Mouse (Mus musculus) neural tube, embryonic 12.5 days (tissue): ENCODE measurements at regions not wholly inside any gene's neighbourhood (a gene's known extent, or its start where the extent isn't known, plus 50 kb on each side); places are given as distances from the start of the nearest gene placed in this dataset.

Experiments used
- ATAC-seq: fragments of 200-750 bp; cut with Nextera tagmentation; 2 replicates; pipeline ENCODE4 v1.8.0; 2017; ENCODE audit warnings: low read depth, mild to moderate bottlenecking, moderate TSS enrichment, moderate library complexity; ENCODE audit not compliant: low FRiP score
- H3K27ac ChIP-seq: fragments of 300-500 bp; sonication (generic); 2 replicates; pipeline ENCODE4 v1.5.1; 2016
- H3K27me3 ChIP-seq: fragments of 300-500 bp; sonication (generic); replicated peaks from 2 replicates; pipeline ENCODE4 v1.6.1; 2016; ENCODE audit warnings: mild to moderate bottlenecking
- H3K36me3 ChIP-seq: fragments of 300-500 bp; sonication (generic); 2 replicates; pipeline ENCODE4 v1.6.1; 2016; ENCODE audit warnings: mild to moderate bottlenecking
- H3K4me1 ChIP-seq: fragments of 300-500 bp; sonication (generic); 2 replicates; pipeline ENCODE4 v1.6.1; 2016
- H3K4me2 ChIP-seq: fragments of 300-500 bp; sonication (generic); replicated peaks from 2 replicates; pipeline ENCODE4 v1.6.1; 2016; ENCODE audit warnings: mild to moderate bottlenecking
- H3K4me3 ChIP-seq: fragments of 300-500 bp; sonication (generic); 2 replicates; pipeline ENCODE4 v1.5.1; 2016
- H3K9ac ChIP-seq: fragments of 300-500 bp; sonication (generic); 2 replicates; pipeline ENCODE4 v1.6.1; 2016; ENCODE audit warnings: mild to moderate bottlenecking
- H3K9me3 ChIP-seq: fragments of 300-500 bp; sonication (generic); 2 replicates; pipeline ENCODE4 v1.6.1; 2016; ENCODE audit warnings: mild to moderate bottlenecking
- WGBS: fragments of 180-500 bp; shearing (Covaris S2); methylation state at CpG from one replicate; pipeline ENCODE4 v1.1.7; 2016; 5-methylcytosine and 5-hydroxymethylcytosine counted together

GRCm38 (mm10) chr1:184291129-184291528, 257.0 kb upstream of the 1700056E22Rik start:
- Histone ChIP-seq H3K27me3 (no peaks in the 10 kb centered on the region), H3K4me1 (no peaks in the 10 kb centered on the region), H3K4me3 (no peak overlapping the region), H3K27ac (no peak overlapping the region), H3K4me2 (no peak overlapping the region), H3K36me3 (no peaks in the 10 kb centered on the region), H3K9ac (no peak overlapping the region), H3K9me3 (no peaks in the 10 kb centered on the region)
- WGBS: 88% methylated on average over 7 of the region's 7 CpGs
- no peak for ATAC-seq

GRCm38 (mm10) chr1:184289733-184290416, 255.8 kb upstream of the 1700056E22Rik start:
- 64% methylated on average over 7 of the region's 7 CpGs for WGBS
- no peak overlapping the region for H3K4me2 ChIP-seq
- no peak for ATAC-seq

DNA sequence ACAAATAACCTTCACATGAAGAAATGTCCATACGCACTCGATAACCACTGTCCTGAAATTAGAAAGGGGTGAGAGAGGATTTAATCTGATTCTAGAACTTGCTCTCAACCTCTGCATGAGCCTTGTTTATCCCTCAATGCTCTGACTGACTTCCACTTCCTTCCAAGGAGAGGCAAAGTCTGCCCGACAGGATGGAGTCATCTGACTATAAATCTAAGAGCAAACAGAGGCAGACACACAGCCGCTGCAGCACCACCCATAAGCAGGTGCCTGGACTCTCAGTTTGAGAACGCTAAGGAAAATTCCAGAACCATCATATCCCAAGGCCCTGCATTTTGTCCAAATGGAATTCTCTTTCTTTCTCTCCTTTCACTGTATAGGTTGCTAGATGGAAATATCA, 247.7 kb upstream of the 1700056E22Rik start:
- 68% methylated on average over 5 of the region's 5 CpGs for WGBS

More at GRCm38 (mm10) chr1:184289733-184290416, 255.8 kb upstream of the 1700056E22Rik start:
- no peaks in the 10 kb centered on the region for H3K4me1 ChIP-seq
- no peaks in the 10 kb centered on the region for H3K9me3 ChIP-seq
- no peaks in the 10 kb centered on the region for H3K36me3 ChIP-seq
- no peak overlapping the region for H3K9ac ChIP-seq
- H3K4me3 ChIP-seq: no peak overlapping the region
- H3K27me3 ChIP-seq: no peaks in the 10 kb centered on the region
- H3K27ac ChIP-seq: no peak overlapping the region

GRCm38 (mm10) chr1:184279263-184279662, 245.2 kb upstream of the 1700056E22Rik start:
- no peak for ATAC-seq
- Histone ChIP-seq H3K4me3 (no peak overlapping the region), H3K36me3 (no peaks in the 10 kb centered on the region), H3K9ac (no peak overlapping the region), H3K4me1 (no peaks in the 10 kb centered on the region), H3K27me3 (no peaks in the 10 kb centered on the region), H3K27ac (no peak overlapping the region), H3K9me3 (no peaks in the 10 kb centered on the region), H3K4me2 (no peak overlapping the region)
- WGBS: 67% methylated on average over 10 of the region's 10 CpGs

More for the DNA sequence above, 247.7 kb upstream of the 1700056E22Rik start:
- no peaks in the 10 kb centered on the region for H3K36me3 ChIP-seq
- no peak for ATAC-seq
- H3K4me3 ChIP-seq: no peak overlapping the region
- H3K9ac ChIP-seq: no peak overlapping the region
- no peaks in the 10 kb centered on the region for H3K9me3 ChIP-seq
- no peaks in the 10 kb centered on the region for H3K4me1 ChIP-seq
- H3K27ac ChIP-seq: no peak overlapping the region
- H3K4me2 ChIP-seq: no peak overlapping the region
- H3K27me3 ChIP-seq: no peaks in the 10 kb centered on the region

DNA sequence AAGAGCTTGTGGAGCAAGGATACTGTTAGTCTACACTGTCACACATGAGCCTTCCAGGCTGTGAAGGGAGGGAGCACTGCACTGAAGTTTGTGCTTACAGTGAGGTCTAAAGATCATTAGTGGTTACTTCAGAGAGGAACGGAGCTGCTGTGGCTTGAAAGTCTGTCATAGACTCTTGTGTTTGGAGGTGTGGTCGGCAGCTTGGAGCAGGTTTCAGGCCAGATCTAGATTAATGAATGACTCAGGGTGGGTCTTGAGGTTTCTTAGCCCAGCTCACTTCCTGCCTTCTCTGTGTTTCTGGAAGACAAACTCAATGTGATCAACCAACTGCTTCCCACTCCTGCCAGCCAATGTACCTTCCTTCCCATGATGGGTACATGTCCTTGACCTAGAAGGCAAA, 242.9 kb upstream of the 1700056E22Rik start:
- no peaks in the 10 kb centered on the region for H3K36me3 ChIP-seq
- H3K27ac ChIP-seq: no peak overlapping the region
- no peak for ATAC-seq
- no peaks in the 10 kb centered on the region for H3K27me3 ChIP-seq
- H3K4me1 ChIP-seq: no peaks in the 10 kb centered on the region
- 83% methylated on average over 2 of the region's 2 CpGs for WGBS
- H3K9me3 ChIP-seq: no peaks in the 10 kb centered on the region
- no peak overlapping the region for H3K4me3 ChIP-seq
- no peak overlapping the region for H3K9ac ChIP-seq
- H3K4me2 ChIP-seq: no peak overlapping the region

DNA sequence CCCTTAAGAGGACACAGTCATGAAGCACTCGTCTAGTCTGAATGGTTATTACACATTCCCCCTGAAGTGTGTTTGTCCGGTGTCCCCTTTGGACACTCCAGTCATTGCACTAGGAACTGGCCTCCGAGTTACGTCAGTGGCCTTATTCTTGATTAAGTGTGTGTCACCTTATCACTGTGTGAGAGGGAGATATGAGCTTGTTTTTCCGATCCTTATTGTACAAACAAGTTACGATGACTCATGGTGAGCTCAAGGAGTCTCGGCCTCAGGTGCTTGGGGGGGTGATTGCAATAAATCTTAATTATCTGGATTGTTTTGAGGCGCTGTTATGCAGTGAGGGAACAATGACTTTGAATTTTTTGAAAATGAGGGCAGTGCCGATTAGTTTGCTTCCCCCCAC, 241.8 kb upstream of the 1700056E22Rik start:
- no peaks in the 10 kb centered on the region for H3K9me3 ChIP-seq
- no peak overlapping the region for H3K27ac ChIP-seq
- H3K27me3 ChIP-seq: no peaks in the 10 kb centered on the region
- no peak overlapping the region for H3K4me3 ChIP-seq
- WGBS: 77% methylated on average over 9 of the region's 9 CpGs
- ATAC-seq: no peak
- H3K9ac ChIP-seq: no peak overlapping the region
- H3K4me2 ChIP-seq: no peak overlapping the region
- H3K36me3 ChIP-seq: no peaks in the 10 kb centered on the region
- no peaks in the 10 kb centered on the region for H3K4me1 ChIP-seq

- H3K27ac ChIP-seq: no peak overlapping the region
- H3K36me3 ChIP-seq: no peaks in the 10 kb centered on the region
- no peak overlapping the region for H3K4me3 ChIP-seq
- no peaks in the 10 kb centered on the region for H3K9me3 ChIP-seq
- 96% methylated on average over 3 of the region's 3 CpGs for WGBS
- no peak overlapping the region for H3K9ac ChIP-seq
- no peaks in the 10 kb centered on the region for H3K4me1 ChIP-seq
- ATAC-seq: no peak
- no peaks in the 10 kb centered on the region for H3K27me3 ChIP-seq
- H3K4me2 ChIP-seq: no peak overlapping the region
These were observed 241.3 kb upstream of the 1700056E22Rik start for GRCm38 (mm10) chr1:184275396-184275795.

DNA sequence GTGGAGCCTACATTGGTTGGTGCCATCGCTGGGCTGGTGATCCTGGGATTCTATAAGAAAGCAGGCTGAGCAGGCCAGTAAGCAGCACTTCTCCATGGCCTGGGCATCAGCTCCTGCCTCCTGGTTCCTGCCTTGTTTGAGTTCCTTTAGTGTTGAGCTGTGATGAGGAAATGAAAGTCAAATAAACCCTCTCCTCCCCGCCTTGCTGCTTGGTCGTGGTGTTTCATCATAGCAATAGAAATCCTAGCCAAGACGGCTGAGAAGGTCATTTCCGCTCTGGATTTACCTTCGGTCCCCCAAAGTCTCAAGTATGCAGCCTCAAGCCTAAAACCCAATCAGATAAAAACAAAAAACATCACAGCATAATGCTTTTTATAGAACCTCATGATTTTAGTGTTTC, 240.6 kb upstream of the 1700056E22Rik start:
- 86% methylated on average over 6 of the region's 6 CpGs for WGBS
- H3K9ac ChIP-seq: no peak overlapping the region

GRCm38 (mm10) chr1:184273722-184274121, 239.6 kb upstream of the 1700056E22Rik start:
- Histone ChIP-seq H3K36me3 (no peaks in the 10 kb centered on the region), H3K27me3 (no peaks in the 10 kb centered on the region), H3K27ac (no peak overlapping the region), H3K4me1 (no peaks in the 10 kb centered on the region), H3K4me2 (no peak overlapping the region), H3K9me3 (no peaks in the 10 kb centered on the region), H3K9ac (no peak overlapping the region), H3K4me3 (no peak overlapping the region)
- WGBS: 73% methylated on average over 1 of the region's 1 CpGs
- ATAC-seq: no peak

More for the DNA sequence above, 240.6 kb upstream of the 1700056E22Rik start:
- H3K27me3 ChIP-seq: no peaks in the 10 kb centered on the region
- H3K4me2 ChIP-seq: no peak overlapping the region
- H3K4me3 ChIP-seq: no peak overlapping the region
- H3K36me3 ChIP-seq: no peaks in the 10 kb centered on the region
- no peak overlapping the region for H3K27ac ChIP-seq
- no peaks in the 10 kb centered on the region for H3K4me1 ChIP-seq
- no peak for ATAC-seq
- no peaks in the 10 kb centered on the region for H3K9me3 ChIP-seq

- no peaks in the 10 kb centered on the region for H3K9me3 ChIP-seq
- no peak overlapping the region for H3K27ac ChIP-seq
- no peak overlapping the region for H3K4me3 ChIP-seq
- H3K27me3 ChIP-seq: no peaks in the 10 kb centered on the region
- 88% methylated on average over 8 of the region's 8 CpGs for WGBS
- no peaks in the 10 kb centered on the region for H3K36me3 ChIP-seq
- no peak overlapping the region for H3K9ac ChIP-seq
- no peak overlapping the region for H3K4me2 ChIP-seq
- H3K4me1 ChIP-seq: no peaks in the 10 kb centered on the region
- no peak for ATAC-seq
These were observed 237.2 kb upstream of the 1700056E22Rik start for GRCm38 (mm10) chr1:184271254-184271653.

DNA sequence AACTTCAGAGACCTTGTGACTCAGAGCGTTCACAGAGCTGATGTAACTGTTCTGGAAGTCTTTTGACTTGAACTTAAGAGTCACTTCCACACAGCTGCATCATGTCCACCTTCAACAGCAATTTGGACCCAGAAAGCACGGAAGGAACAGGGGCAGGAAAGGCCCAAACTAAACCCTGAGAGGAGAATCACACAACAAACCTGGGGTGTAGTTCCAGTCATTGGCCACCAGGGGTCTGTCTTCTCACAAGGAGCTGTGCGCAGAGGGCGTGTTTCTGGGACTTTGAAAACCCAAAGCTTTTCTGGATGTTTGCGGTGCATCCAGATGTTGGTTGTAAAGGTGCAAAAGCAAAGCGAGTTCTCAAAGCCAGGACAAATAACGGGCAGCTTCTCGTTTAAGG, 231.9 kb upstream of the 1700056E22Rik start:
- Histone ChIP-seq H3K4me2 (peak overlapping the region; percentile 7; the same call in 1 of the 2 replicates), H3K27me3 (no peaks in the 10 kb centered on the region), H3K36me3 (no peaks in the 10 kb centered on the region), H3K4me3 (no peak overlapping the region), H3K4me1 (no peaks in the 10 kb centered on the region), H3K9ac (no peak overlapping the region), H3K27ac (no peak overlapping the region), H3K9me3 (no peaks in the 10 kb centered on the region)
- whole genome bisulfite sequencing: 16% methylated on average over 8 of the region's 8 CpGs
- ATAC-seq: no peak

- Histone ChIP-seq H3K27me3 (no peaks in the 10 kb centered on the region), H3K27ac (no peak overlapping the region), H3K36me3 (no peaks in the 10 kb centered on the region), H3K4me3 (no peak overlapping the region), H3K4me1 (no peaks in the 10 kb centered on the region), H3K9me3 (no peaks in the 10 kb centered on the region), H3K9ac (no peak overlapping the region), H3K4me2 (no peak overlapping the region)
- ATAC-seq: no peak
- 62% methylated on average over 2 of the region's 2 CpGs for WGBS
These were observed 228.9 kb upstream of the 1700056E22Rik start for GRCm38 (mm10) chr1:184262975-184263374.

DNA sequence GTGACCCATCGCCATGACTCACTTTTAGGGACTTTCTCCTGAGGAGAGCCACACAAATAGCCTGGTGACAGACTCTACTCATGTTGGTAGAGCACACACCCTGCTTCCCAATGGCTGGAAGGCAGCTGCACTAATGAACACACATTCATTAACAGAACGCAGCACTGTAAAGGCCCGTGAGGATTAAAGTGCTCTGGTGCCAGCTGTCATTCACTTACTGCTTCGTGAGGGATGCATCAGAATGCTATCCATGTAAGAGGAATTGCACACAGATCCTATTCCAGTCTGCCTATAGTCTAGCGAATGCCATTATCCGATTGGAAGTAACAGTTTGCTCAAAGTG, 227.3 kb upstream of the 1700056E22Rik start:
- WGBS: 81% methylated on average over 6 of the region's 6 CpGs
- Histone ChIP-seq H3K9ac (no peak overlapping the region), H3K9me3 (no peaks in the 10 kb centered on the region), H3K4me3 (no peak overlapping the region), H3K27me3 (no peaks in the 10 kb centered on the region), H3K36me3 (no peaks in the 10 kb centered on the region), H3K4me2 (no peak overlapping the region), H3K4me1 (no peaks in the 10 kb centered on the region), H3K27ac (no peak overlapping the region)
- no peak for ATAC-seq
